Mouse (Mus musculus) neural tube, embryonic 11.5 days (tissue): ENCODE results near the gene Dync1i2. TPM values are rescaled to one million over a fixed set of nuclear protein-coding genes. Genes with fewer than 3 reads are reported as not detected.

Experiments used
- ATAC-seq: fragments of 200-750 bp; cut with Nextera tagmentation; 2 replicates; pipeline ENCODE4 v1.8.0; 2017; ENCODE audit warnings: moderate number of reproducible peaks, mild to moderate bottlenecking, moderate TSS enrichment, moderate library complexity; ENCODE audit not compliant: insufficient read depth, low FRiP score, low TSS enrichment
- DNase-seq: peaks from one replicate; pipeline ENCODE4 v3.0.0-alpha.2; 2015; ENCODE audit warnings: low spot score
- H3K27ac ChIP-seq: fragments of 300-500 bp; sonication (generic); 2 replicates; pipeline ENCODE4 v1.5.1; 2014; ENCODE audit warnings: low read depth, mild to moderate bottlenecking, low read length
- H3K27me3 ChIP-seq: fragments of 300-500 bp; sonication (generic); 2 replicates; pipeline ENCODE4 v1.6.1; 2014; ENCODE audit warnings: mild to moderate bottlenecking, low read length, mixed read lengths; ENCODE audit not compliant: control insufficient read depth, insufficient read depth
- H3K36me3 ChIP-seq: fragments of 300-500 bp; sonication (generic); 2 replicates; pipeline ENCODE4 v1.6.1; 2014; ENCODE audit warnings: mild to moderate bottlenecking, low read length, moderate library complexity, mixed read lengths; ENCODE audit not compliant: control insufficient read depth, insufficient read depth
- H3K4me1 ChIP-seq: fragments of 300-500 bp; sonication (generic); 2 replicates; pipeline ENCODE4 v1.6.1; 2014; ENCODE audit warnings: low read length, mixed read lengths; ENCODE audit not compliant: control insufficient read depth, insufficient read depth
- H3K4me2 ChIP-seq: fragments of 300-500 bp; sonication (generic); 2 replicates; pipeline ENCODE4 v1.6.1; 2014; ENCODE audit warnings: low read depth, mild to moderate bottlenecking, moderate library complexity
- H3K4me3 ChIP-seq: fragments of 300-500 bp; sonication (generic); 2 replicates; pipeline ENCODE4 v1.5.1; 2014; ENCODE audit warnings: low read depth, low read length
- H3K9ac ChIP-seq: fragments of 300-500 bp; sonication (generic); 2 replicates; pipeline ENCODE4 v1.6.1; 2014; ENCODE audit warnings: mild to moderate bottlenecking, low read length
- H3K9me3 ChIP-seq: fragments of 300-500 bp; sonication (generic); 2 replicates; pipeline ENCODE4 v1.6.1; 2016; ENCODE audit warnings: low read length; ENCODE audit not compliant: control insufficient read depth
- WGBS: fragments of 180-500 bp; shearing (Covaris S2); extraction: QIAGEN DNeasy Blood & Tissue Kit; methylation state at CpG from one replicate; pipeline ENCODE4 v1.1.7; 2014; 5-methylcytosine and 5-hydroxymethylcytosine counted together
- polyA plus RNA-seq: library from polyadenylated mRNA; unstranded; fragments of >200 nt; fragmentation: Nextera tagmentation; extraction: Ambion mirVana; gene quantifications from 2 replicates; pipeline ENCODE4 v1.2.1, GENCODE M21; 2014

The Dync1i2 gene
- polyA plus RNA-seq, 1 experiment from 2014 or later = 205 TPM

DNA sequence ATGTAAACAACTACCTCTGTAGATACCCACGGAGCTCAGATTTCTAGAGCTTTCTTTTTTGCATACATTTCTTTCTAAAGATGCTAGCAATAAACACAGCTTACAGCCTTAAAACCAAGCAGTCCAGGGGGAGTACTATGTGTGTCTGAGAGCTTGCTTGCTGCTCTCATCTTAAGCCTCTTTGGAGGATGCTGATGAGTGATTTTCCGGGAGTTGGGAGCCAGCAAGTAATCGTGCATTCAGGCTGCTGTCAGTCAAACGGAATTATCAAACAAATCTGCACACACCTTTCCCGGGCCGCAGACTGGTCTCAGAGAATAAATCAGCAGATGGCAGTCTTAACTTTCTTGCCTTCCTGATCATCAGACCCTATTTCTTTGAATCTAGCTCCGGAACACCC, 83.0 kb downstream of the Dync1i2 start:
- H3K9me3 ChIP-seq = no peaks in the 10 kb centered on the region
- no peak overlapping the region for H3K4me2 ChIP-seq
- DNase-seq (no peak), ATAC-seq (no peak)
- no peaks in the 10 kb centered on the region for H3K27me3 ChIP-seq
- no peak overlapping the region for H3K4me3 ChIP-seq
- H3K9ac ChIP-seq = no peak overlapping the region
- H3K36me3 ChIP-seq = no peaks in the 10 kb centered on the region
- H3K4me1 ChIP-seq = no peaks in the 10 kb centered on the region
- 66% methylated on average over 7 of the region's 7 CpGs for WGBS
- no peak overlapping the region for H3K27ac ChIP-seq

DNA sequence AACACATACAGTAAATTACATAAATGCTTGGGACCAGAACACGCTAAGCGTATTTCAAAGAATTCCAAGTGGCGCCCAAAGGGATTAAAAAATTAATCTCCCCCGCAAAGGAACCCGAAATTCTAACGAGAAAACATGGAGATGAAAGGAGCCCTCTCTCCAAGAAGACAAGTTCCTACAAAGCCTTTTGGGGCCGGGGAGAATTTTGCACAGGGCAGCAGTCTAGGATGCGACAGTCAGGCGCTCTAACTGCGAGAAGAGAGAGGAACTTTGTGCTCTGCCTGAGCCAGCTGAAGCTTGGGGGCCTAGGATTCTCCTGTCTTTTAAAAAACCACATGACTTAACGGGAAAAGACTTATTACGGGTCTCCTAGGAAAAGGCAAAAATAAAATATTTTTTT, 84.3 kb downstream of the Dync1i2 start:
- no peak overlapping the region for H3K9ac ChIP-seq
- no peak for ATAC-seq
- no peak overlapping the region for H3K4me2 ChIP-seq
- no peaks in the 10 kb centered on the region; the same call in 1 of the 2 replicates for H3K36me3 ChIP-seq
- no peak for DNase-seq
- H3K9me3 ChIP-seq = no peaks in the 10 kb centered on the region
- no peak overlapping the region for H3K27ac ChIP-seq
- H3K4me1 ChIP-seq = no peaks in the 10 kb centered on the region
- no peaks in the 10 kb centered on the region for H3K27me3 ChIP-seq
- H3K4me3 ChIP-seq = no peak overlapping the region
- WGBS = 86% methylated on average over 12 of the region's 12 CpGs

DNA sequence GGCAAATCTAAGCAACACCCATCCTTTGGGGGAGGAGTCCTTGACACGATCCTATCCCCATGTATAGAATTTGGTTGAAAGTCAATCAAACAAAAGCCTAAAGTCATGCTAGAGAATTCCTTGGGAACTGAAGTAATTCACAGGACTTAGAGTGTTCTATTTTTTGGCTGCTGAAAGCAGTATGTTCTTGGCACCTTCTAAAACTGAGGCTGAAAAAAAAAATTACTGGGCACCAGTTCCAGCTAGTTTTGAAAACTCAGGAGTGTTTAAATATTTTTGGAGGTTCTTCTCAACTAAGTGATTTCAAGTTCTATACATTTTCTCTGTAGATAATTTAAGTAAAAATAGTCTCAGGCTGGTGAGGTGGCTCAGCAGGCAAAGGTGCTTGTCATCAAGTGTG, 86.0 kb downstream of the Dync1i2 start:
- Histone ChIP-seq H3K27me3 (no peaks in the 10 kb centered on the region), H3K27ac (no peak overlapping the region), H3K4me3 (no peak overlapping the region), H3K4me2 (no peak overlapping the region), H3K9me3 (no peaks in the 10 kb centered on the region), H3K36me3 (no peaks in the 10 kb centered on the region; the same call in 1 of the 2 replicates), H3K9ac (no peak overlapping the region), H3K4me1 (no peaks in the 10 kb centered on the region)
- 93% methylated on average over 1 of the region's 1 CpGs for WGBS
- DNase-seq = no peak
- ATAC-seq = no peak

DNA sequence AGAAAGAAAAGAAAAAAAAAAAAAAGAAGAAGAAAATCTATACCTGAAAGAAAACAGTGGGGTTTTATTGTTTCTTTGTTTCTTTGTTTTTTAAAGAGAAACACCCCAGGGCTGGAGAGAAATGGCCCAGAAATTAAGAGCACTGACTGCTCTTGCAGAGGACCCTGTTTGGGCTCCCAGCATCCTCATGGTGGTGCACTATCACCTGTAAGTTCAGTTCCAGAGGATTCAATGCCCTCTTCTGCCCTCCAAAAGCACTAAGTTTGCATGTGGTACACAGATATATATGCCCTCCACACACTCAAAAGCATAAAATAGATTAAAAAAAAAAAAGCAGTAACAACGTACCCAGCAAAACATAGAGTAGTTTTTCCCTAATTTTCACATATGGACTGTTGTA, 87.2 kb downstream of the Dync1i2 start:
- Histone ChIP-seq H3K27ac (no peak overlapping the region), H3K9me3 (no peaks in the 10 kb centered on the region), H3K9ac (no peak overlapping the region), H3K27me3 (no peaks in the 10 kb centered on the region), H3K4me2 (no peak overlapping the region), H3K36me3 (no peaks in the 10 kb centered on the region; the same call in 1 of the 2 replicates), H3K4me1 (no peaks in the 10 kb centered on the region), H3K4me3 (no peak overlapping the region)
- no peak for DNase-seq
- 94% methylated on average over 1 of the region's 1 CpGs for WGBS
- no peak for ATAC-seq

- Histone ChIP-seq H3K36me3 (no peaks in the 10 kb centered on the region; the same call in 1 of the 2 replicates), H3K4me3 (no peak overlapping the region), H3K27me3 (no peaks in the 10 kb centered on the region), H3K4me1 (no peaks in the 10 kb centered on the region), H3K27ac (no peak overlapping the region), H3K9me3 (no peaks in the 10 kb centered on the region), H3K4me2 (no peak overlapping the region), H3K9ac (no peak overlapping the region)
- WGBS = 74% methylated on average over 3 of the region's 3 CpGs
- ATAC-seq (no peak), DNase-seq (no peak)
These were observed 90.7 kb downstream of the Dync1i2 start for GRCm38 (mm10) chr2:71302156-71302663.

DNA sequence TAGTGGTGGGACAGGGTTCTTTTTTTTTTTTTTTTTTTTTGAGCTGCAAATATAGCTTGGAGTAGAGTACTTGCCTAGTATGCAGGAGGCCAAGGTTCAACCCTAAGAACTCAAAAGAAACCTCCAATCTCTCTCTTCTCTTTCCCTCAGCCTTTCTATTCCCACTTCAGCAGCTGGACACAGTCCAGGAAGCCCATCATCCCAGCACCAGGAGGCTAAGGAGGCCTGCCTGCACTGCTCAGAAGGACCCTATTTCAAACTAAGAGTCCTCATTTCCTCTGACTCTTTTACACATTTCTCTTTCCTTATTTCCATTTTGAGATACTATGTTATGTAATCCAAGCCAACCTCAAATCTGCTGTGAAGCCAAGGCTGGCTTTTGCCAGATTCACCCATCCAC, 91.7 kb downstream of the Dync1i2 start:
- Histone ChIP-seq H3K27me3 (no peaks in the 10 kb centered on the region), H3K4me3 (no peak overlapping the region), H3K4me1 (no peaks in the 10 kb centered on the region), H3K9ac (no peak overlapping the region), H3K27ac (no peak overlapping the region), H3K4me2 (no peak overlapping the region), H3K9me3 (no peaks in the 10 kb centered on the region), H3K36me3 (no peaks in the 10 kb centered on the region; the same call in 1 of the 2 replicates)
- ATAC-seq = no peak
- no peak for DNase-seq

GRCm38 (mm10) chr2:71304821-71305220, 93.3 kb downstream of the Dync1i2 start:
- no peaks in the 10 kb centered on the region for H3K27me3 ChIP-seq

DNA sequence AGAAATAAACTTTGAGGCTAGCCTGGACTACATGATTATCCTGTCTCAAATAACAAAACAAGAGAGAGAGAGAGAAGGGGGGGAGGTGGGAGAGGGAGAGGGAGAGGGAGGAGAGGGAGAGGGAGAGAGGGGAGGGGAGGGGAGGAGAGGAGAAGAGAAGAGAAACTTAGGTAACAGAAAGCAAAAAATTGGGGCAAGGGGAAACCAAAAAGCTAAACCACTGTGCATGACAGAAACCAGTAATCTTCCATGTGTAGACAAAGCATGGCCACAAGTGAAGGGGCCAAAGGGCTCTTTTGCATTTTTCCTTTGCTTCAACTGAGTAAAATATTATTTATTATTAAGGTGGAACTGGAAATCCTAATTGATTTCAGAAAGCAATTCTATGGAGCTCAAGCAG, 94.9 kb downstream of the Dync1i2 start:
- DNase-seq = no peak

More at GRCm38 (mm10) chr2:71304821-71305220, 93.3 kb downstream of the Dync1i2 start:
- DNase-seq (no peak), ATAC-seq (no peak)
- WGBS = 55% methylated on average over 3 of the region's 3 CpGs
- H3K9ac ChIP-seq = no peak overlapping the region
- H3K4me1 ChIP-seq = no peaks in the 10 kb centered on the region
- H3K9me3 ChIP-seq = no peaks in the 10 kb centered on the region
- no peak overlapping the region for H3K27ac ChIP-seq
- no peaks in the 10 kb centered on the region; the same call in 1 of the 2 replicates for H3K36me3 ChIP-seq
- H3K4me3 ChIP-seq = no peak overlapping the region
- no peak overlapping the region for H3K4me2 ChIP-seq

GRCm38 (mm10) chr2:71309726-71310125, 98.2 kb downstream of the Dync1i2 start:
- H3K27ac ChIP-seq = no peak overlapping the region
- H3K4me2 ChIP-seq = no peak overlapping the region
- H3K9me3 ChIP-seq = no peaks in the 10 kb centered on the region
- H3K36me3 ChIP-seq = no peaks in the 10 kb centered on the region
- DNase-seq (no peak), ATAC-seq (no peak)
- H3K4me3 ChIP-seq = no peak overlapping the region
- peaks cover 2% of the 10 kb centered on the region; the same call in 1 of the 2 replicates for H3K4me1 ChIP-seq
- WGBS = 60% methylated on average over 2 of the region's 2 CpGs
- H3K27me3 ChIP-seq = no peaks in the 10 kb centered on the region
- no peak overlapping the region for H3K9ac ChIP-seq

More for the DNA sequence above, 94.9 kb downstream of the Dync1i2 start:
- no peak overlapping the region for H3K4me3 ChIP-seq
- ATAC-seq = no peak
- H3K9me3 ChIP-seq = no peaks in the 10 kb centered on the region
- H3K27me3 ChIP-seq = no peaks in the 10 kb centered on the region
- no peaks in the 10 kb centered on the region for H3K4me1 ChIP-seq
- no peak overlapping the region for H3K4me2 ChIP-seq
- no peak overlapping the region for H3K27ac ChIP-seq
- H3K9ac ChIP-seq = no peak overlapping the region
- no peaks in the 10 kb centered on the region for H3K36me3 ChIP-seq
